Mouse (Mus musculus): ENCODE data around the gene Atoh8. TPM values are rescaled to one million over a fixed set of nuclear protein-coding genes. Genes with fewer than 3 reads are reported as not detected.

Gene Atoh8
- total RNA-seq (2023), result not detected

DNA sequence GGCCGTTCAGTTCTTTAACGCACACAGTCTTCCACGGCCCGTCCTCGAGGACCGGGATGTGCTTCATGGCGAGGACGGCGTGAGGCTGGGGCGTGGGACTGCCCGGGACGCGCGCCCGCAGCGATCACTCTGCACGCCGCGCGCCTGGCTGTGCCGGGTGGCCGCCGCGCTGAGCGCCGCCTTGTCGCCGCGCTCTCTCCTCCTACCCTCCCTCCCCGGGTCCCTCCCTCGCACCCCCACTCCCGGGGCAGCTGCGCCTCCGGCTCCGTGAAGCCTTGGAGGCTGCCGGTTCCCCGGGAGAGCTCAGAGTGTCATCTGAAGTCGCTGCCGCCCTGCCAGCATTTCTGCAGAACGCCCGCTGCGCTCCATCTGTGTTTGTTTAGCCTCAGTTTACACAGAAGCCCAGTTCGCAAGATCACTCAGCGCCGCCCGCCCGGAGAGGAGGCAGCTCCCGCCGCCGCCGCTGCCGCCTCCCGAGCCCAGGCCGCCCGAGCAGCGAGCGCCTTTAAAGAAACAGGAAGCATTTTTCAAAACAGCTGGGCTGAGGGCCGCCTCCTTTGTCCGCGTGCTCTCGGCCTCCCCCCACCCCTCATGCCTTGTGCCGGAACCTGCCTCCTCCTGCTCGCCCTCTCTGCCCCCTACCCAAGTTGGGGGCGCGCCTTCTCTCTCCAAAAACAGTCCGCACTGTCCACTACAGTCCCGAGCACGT is at the start of gene Atoh8:
Gene Atoh8, minus strand, starts transcription at position 480 of the 709 bp plus-strand sequence.

Other genes with a start within 250 kb of the Atoh8 start
- 3.1 TPM for gene St3gal5, start 138.0 kb downstream of the Atoh8 start, total RNA-seq (2023)
- not detected for gene Sftpb, start 69.0 kb upstream of the Atoh8 start, total RNA-seq (2023)
- gene Usp39, start 109.6 kb upstream of the Atoh8 start, total RNA-seq (2023), result 36.6 TPM
- 33.6 TPM for gene 0610030E20Rik, start 111.7 kb upstream of the Atoh8 start, total RNA-seq (2023)
- gene Tmem150a, start 119.9 kb upstream of the Atoh8 start, total RNA-seq (2023), result 2.4 TPM
- 72.8 TPM for gene Rnf181, start 131.4 kb upstream of the Atoh8 start, total RNA-seq (2023)
- 9.8 TPM for gene Vamp5, start 144.9 kb upstream of the Atoh8 start, total RNA-seq (2023)
- 60.7 TPM for gene Vamp8, start 155.1 kb upstream of the Atoh8 start, total RNA-seq (2023)
- gene Ggcx, start 178.7 kb upstream of the Atoh8 start, total RNA-seq (2023), result 19.6 TPM
- 238 TPM for gene Mat2a, start 204.0 kb upstream of the Atoh8 start, total RNA-seq (2023)